8 mouse cellular contexts compared by ENCODE assay signal in genomic region chr11:19204521-19204920, GRCm38 (mm10).
DNase-seq lines count a peak whose midpoint lies in the region; ATAC-seq and TF ChIP-seq lines count a peak whose summit lies in the region.

No protein-coding gene starts in this region.

- no peaks in the 10 kb centered on the region for H3K36me3 ChIP-seq in heart, postnatal 0 days (replicated peaks; ENCODE audit: control insufficient read depth, insufficient read depth, low read length)
- H3K36me3 ChIP-seq in liver, embryonic 12.5 days, result no peaks in the 10 kb centered on the region

- no peak for TF ChIP-seq CTCF in heart, postnatal 0 days (IDR thresholded peaks at IDR 0.05; ENCODE audit: low read depth)

- peak; percentile 7 for DNase-seq in right cerebral cortex, postnatal 4 days
- no peak for DNase-seq in right cerebral cortex, adult 2 months (ENCODE audit: low spot score in 2 of 2)
- DNase-seq in heart, postnatal 0 days (ENCODE audit: low spot score), result no peak
- DNase-seq in kidney, postnatal 4 days, result peak; percentile 48 to 50
- DNase-seq in retina, postnatal 1 day, result peak; percentile 85
- DNase-seq in thymus, postnatal 0 days (ENCODE audit: low spot score), result no peak

- H3K4me1 ChIP-seq in heart, postnatal 0 days (ENCODE audit: control insufficient read depth, insufficient read depth), result 0 out of 2 replicates have a peak, but pooled peaks cover 5% of the 10 kb centered on the region
- no peaks in the 10 kb centered on the region for H3K4me1 ChIP-seq in liver, embryonic 12.5 days

- no peak; the same call in 1 of the 2 replicates for ATAC-seq in heart, postnatal 0 days (ENCODE audit: insufficient read depth, low read depth)
- no peak for ATAC-seq in granulocyte monocyte progenitor cell, adult 5-6 weeks (replicated peaks; ENCODE audit: poor library complexity, severe bottlenecking)
- no peak for ATAC-seq in liver, embryonic 12.5 days

- no peak overlapping the region for H3K4me3 ChIP-seq in heart, postnatal 0 days (ENCODE audit: low read depth, low read length)
- H3K4me3 ChIP-seq in liver, embryonic 12.5 days, result no peak overlapping the region

- H3K27ac ChIP-seq in heart, postnatal 0 days (ENCODE audit: low read depth), result peak overlapping the region; percentile 5
- H3K27ac ChIP-seq in liver, embryonic 12.5 days, result no peak overlapping the region

- no peak overlapping the region for H3K4me2 ChIP-seq in heart, postnatal 0 days (ENCODE audit: low read depth, low read length)
- no peak overlapping the region for H3K4me2 ChIP-seq in liver, embryonic 12.5 days

- no peak overlapping the region for H3K9ac ChIP-seq in heart, postnatal 0 days (replicated peaks; ENCODE audit: low read depth, low read length)
- no peak overlapping the region for H3K9ac ChIP-seq in liver, embryonic 12.5 days

- no peak for TF ChIP-seq EP300 in heart, postnatal 0 days (IDR thresholded peaks at IDR 0.05; ENCODE audit: low read depth)

- no peaks in the 10 kb centered on the region for H3K9me3 ChIP-seq in heart, postnatal 0 days (replicated peaks; ENCODE audit: control insufficient read depth, low read length)
- H3K9me3 ChIP-seq in liver, embryonic 12.5 days (replicated peaks), result no peaks in the 10 kb centered on the region

- no peaks in the 10 kb centered on the region for H3K27me3 ChIP-seq in heart, postnatal 0 days (ENCODE audit: control insufficient read depth, insufficient read depth, low read length)
- H3K27me3 ChIP-seq in liver, embryonic 12.5 days (replicated peaks), result no peaks in the 10 kb centered on the region

- 36% methylated on average over 7 of the region's 7 CpGs for WGBS in heart, postnatal 0 days
- WGBS in liver, embryonic 12.5 days (ENCODE audit: insufficient replicate concordance), result 55% methylated on average over 7 of the region's 7 CpGs

Comparison
In these comparisons a context has a peak if more than half of its experiments do, and no peak if none do; other contexts are left out.
1. DNase-seq: peak in right cerebral cortex, postnatal 4 days (single experiment), kidney, postnatal 4 days (2 of 2) and retina, postnatal 1 day (single experiment); none in right cerebral cortex, adult 2 months (0 of 2), heart, postnatal 0 days (single experiment) and thymus, postnatal 0 days (single experiment).